Mouse (Mus musculus): Measurements from ENCODE around the gene Abr.

DNA sequence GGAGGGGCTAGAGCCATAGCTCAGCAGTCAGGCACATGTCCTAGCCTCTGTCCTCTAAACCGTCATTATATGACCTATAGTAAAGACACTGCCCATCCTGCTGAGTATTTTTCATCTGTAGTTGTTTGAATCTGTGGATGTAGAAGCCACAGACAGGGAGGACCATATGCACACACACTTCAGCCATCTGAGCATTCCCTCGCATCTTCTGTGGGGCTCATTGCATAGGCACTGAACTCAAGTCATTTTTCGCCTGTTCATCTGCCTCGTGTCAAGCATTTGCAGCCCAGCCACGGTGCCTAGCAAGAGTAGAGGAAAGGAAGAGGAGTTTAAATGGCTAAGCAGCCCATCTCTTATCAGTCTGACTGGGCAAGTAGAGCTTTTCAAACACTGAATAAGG is 74.7 kb downstream of the Abr start:
- no peak for TF ChIP-seq CTCF (IDR thresholded peaks at IDR 0.05; ENCODE audit: borderline replicate concordance, extremely low read depth, insufficient read depth, insufficient read length)
- TF ChIP-seq POLR2A (IDR thresholded peaks at IDR 0.05; ENCODE audit: borderline replicate concordance, extremely low read depth, insufficient read depth, insufficient read length, poor library complexity, severe bottlenecking): no peak

Data from brain, embryonic 14.5 days (tissue).